Mouse (Mus musculus) testis, adult 2 months (tissue): ENCODE measurements around the gene Ddn. TPM values are rescaled to one million over a fixed set of nuclear protein-coding genes. Genes with fewer than 3 reads are reported as not detected.

Source experiments
- H3K27ac ChIP-seq: fragments of 200-500 bp; 2 replicates; pipeline ENCODE4 v1.5.1; 2012; ENCODE audit warnings: low read depth, low read length; ENCODE audit not compliant: control insufficient read depth, insufficient read depth
- H3K27me3 ChIP-seq: fragments of 200-500 bp; 2 replicates; pipeline ENCODE4 v1.6.1; 2012; ENCODE audit warnings: mild to moderate bottlenecking, low read length, moderate library complexity; ENCODE audit not compliant: control insufficient read depth, insufficient read depth
- H3K36me3 ChIP-seq: fragments of 200-500 bp; 2 replicates; pipeline ENCODE4 v1.6.1; 2012; ENCODE audit warnings: mild to moderate bottlenecking, low read length; ENCODE audit not compliant: control insufficient read depth, insufficient read depth
- H3K4me1 ChIP-seq: fragments of 200-500 bp; 2 replicates; pipeline ENCODE4 v1.6.1; 2012; ENCODE audit warnings: low read length; ENCODE audit not compliant: control insufficient read depth, insufficient read depth
- H3K4me3 ChIP-seq: fragments of 200-500 bp; 2 replicates; pipeline ENCODE4 v1.5.1; 2012; ENCODE audit warnings: low read depth, mild to moderate bottlenecking, low read length, moderate library complexity, mixed read lengths; ENCODE audit not compliant: control insufficient read depth
- CTCF ChIP-seq: fragments of 200-500 bp; IDR thresholded peaks from 2 replicates; pipeline ENCODE4 v1.5.1; 2012; ENCODE audit warnings: low read depth, mild to moderate bottlenecking, inconsistent platforms, low read length, moderate library complexity; ENCODE audit not compliant: control insufficient read depth, insufficient read depth, insufficient replicate concordance
- POLR2A ChIP-seq: fragments of 200-500 bp; IDR thresholded peaks from 2 replicates; pipeline ENCODE4 v1.6.1; 2012; ENCODE audit warnings: low read depth, mild to moderate bottlenecking, inconsistent platforms, low read length, moderate library complexity; ENCODE audit not compliant: control insufficient read depth
- polyA plus RNA-seq: library from polyadenylated mRNA; depleted of rRNA; stranded (reverse); fragments of >200 nt; gene quantifications from 2 replicates; pipeline ENCODE4 v1.2.3, GENCODE M21; 2012

Gene Ddn
- polyA plus RNA-seq, 1 experiment: 0.02 TPM

DNA sequence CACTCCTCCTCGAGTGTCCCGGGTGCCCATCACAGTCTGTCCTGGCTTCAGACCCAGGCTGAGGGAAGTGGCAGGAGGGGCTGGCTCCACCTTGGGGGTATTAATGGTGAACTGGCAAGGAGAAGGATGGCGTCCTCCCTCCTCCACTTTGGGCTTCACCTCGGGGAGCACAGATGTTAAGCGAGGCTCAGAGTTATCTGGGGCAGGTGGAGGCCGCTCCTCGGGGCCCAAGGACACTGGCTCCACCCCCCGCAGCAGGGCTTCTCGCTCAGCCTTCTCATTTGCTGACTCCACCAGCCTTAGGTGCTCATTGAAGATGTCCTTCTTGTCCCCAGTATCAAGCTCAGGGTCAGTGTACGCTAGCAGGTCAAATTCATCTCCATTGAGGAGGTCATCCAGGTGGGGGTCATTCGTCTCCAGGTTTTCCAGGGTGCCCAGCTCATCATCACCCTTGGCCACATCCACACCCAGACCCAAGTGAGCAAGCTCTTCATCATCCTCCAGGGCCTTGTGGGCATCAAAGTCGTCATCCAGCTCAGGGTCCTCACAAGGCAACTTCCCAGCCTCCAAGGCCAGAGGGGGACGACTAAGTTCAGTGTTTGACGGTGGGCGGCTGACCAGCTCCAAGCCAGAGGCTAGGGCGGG is 40.8 kb upstream of the Ddn start:
- Histone ChIP-seq H3K27me3 (no peaks in the 10 kb centered on the region), H3K4me1 (no peaks in the 10 kb centered on the region), H3K4me3 (no peak overlapping the region), H3K36me3 (peaks cover 4% of the 10 kb centered on the region), H3K27ac (no peak overlapping the region)
- TF ChIP-seq CTCF (no peak), POLR2A (no peak)

DNA sequence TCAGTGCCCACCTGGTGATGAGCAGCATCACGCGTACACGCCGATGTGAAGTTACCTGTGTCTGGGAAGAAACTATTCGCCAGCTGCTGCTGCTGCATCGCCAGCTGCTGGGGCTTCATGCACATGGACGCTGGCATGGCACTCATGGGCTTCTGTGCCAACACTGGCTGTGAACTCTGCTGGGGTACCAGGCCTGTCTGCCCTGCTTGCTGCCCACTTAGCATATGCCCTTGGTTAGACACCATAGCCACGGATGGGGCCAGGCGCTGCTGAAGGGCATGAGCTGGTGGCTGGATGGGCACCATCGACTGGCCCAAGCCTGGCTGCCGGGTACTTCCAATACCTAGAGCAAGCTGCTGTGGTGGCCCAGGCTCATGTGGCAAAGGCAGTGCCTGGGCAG is 39.9 kb upstream of the Ddn start:
- H3K27me3 ChIP-seq: no peaks in the 10 kb centered on the region
- H3K4me1 ChIP-seq: no peaks in the 10 kb centered on the region
- no peak overlapping the region for H3K27ac ChIP-seq
- TF ChIP-seq POLR2A (no peak), CTCF (no peak)
- H3K4me3 ChIP-seq: peak overlapping the region; percentile 37; the same call in 1 of the 2 replicates
- peaks cover 4% of the 10 kb centered on the region for H3K36me3 ChIP-seq

GRCm38 (mm10) chr15:98846140-98846539 is 36.9 kb upstream of the Ddn start:
- no peak overlapping the region for H3K4me3 ChIP-seq
- no peaks in the 10 kb centered on the region for H3K27me3 ChIP-seq
- H3K36me3 ChIP-seq: peaks cover 4% of the 10 kb centered on the region
- no peak overlapping the region for H3K27ac ChIP-seq
- TF ChIP-seq POLR2A (no peak), CTCF (no peak)
- no peaks in the 10 kb centered on the region for H3K4me1 ChIP-seq

- Histone ChIP-seq H3K4me1 (no peaks in the 10 kb centered on the region), H3K27ac (no peak overlapping the region), H3K27me3 (no peaks in the 10 kb centered on the region), H3K4me3 (no peak overlapping the region), H3K36me3 (peaks cover 3% of the 10 kb centered on the region)
- TF ChIP-seq CTCF (no peak), POLR2A (no peak)
Observed at GRCm38 (mm10) chr15:98845149-98845548, 35.9 kb upstream of the Ddn start.

DNA sequence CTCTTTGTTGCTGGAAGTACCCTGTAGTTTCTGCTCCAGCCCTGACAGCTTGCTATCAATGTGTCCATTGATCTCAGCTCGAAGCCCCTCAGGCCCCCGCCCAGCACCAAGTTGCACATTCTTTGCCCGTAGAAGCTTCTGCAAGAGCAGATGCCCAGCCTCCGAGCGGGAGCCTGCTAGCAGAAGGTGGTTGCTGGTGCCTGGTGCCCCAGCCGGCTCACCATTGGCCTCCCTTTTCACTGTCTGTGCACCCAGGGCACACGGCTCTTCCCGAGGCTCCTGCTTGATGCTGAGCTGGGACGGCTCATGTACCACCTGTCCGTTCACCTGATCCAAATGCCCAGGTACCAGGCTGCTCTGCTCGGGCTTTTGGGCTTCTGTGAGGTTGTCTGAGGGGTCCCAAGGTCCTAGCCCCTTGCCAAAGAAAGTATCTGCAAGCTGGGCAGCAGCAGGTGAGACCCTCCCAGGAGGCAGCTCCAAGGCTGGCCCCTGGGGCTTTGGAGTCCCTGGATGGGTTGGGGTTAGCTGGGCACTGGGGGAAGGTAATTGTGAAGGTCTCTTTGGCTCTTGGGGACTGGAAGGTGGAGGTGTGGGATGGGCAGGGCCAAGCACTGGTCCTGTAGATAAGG is 34.4 kb upstream of the Ddn start:
- Histone ChIP-seq H3K27ac (no peak overlapping the region), H3K4me1 (no peaks in the 10 kb centered on the region), H3K36me3 (peaks cover 2% of the 10 kb centered on the region), H3K27me3 (no peaks in the 10 kb centered on the region), H3K4me3 (no peak overlapping the region)
- TF ChIP-seq CTCF (no peak), POLR2A (no peak)

GRCm38 (mm10) chr15:98839671-98840585 is 30.6 kb upstream of the Ddn start:
- H3K36me3 ChIP-seq: no peaks in the 10 kb centered on the region; the same call in none of the 2 replicates

GRCm38 (mm10) chr15:98839161-98839560 is 29.9 kb upstream of the Ddn start:
- TF ChIP-seq CTCF (no peak), POLR2A (no peak)
- Histone ChIP-seq H3K4me1 (no peaks in the 10 kb centered on the region), H3K4me3 (no peak overlapping the region), H3K27ac (no peak overlapping the region), H3K27me3 (no peaks in the 10 kb centered on the region), H3K36me3 (no peaks in the 10 kb centered on the region; the same call in none of the 2 replicates)

More at GRCm38 (mm10) chr15:98839671-98840585, 30.6 kb upstream of the Ddn start:
- no peak for TF ChIP-seq POLR2A
- no peak for TF ChIP-seq CTCF
- no peak overlapping the region for H3K4me3 ChIP-seq
- H3K4me1 ChIP-seq: no peaks in the 10 kb centered on the region
- H3K27me3 ChIP-seq: no peaks in the 10 kb centered on the region
- no peak overlapping the region for H3K27ac ChIP-seq
